Mouse (Mus musculus): Measurements from ENCODE around the gene Osbpl3.

The Osbpl3 gene

DNA sequence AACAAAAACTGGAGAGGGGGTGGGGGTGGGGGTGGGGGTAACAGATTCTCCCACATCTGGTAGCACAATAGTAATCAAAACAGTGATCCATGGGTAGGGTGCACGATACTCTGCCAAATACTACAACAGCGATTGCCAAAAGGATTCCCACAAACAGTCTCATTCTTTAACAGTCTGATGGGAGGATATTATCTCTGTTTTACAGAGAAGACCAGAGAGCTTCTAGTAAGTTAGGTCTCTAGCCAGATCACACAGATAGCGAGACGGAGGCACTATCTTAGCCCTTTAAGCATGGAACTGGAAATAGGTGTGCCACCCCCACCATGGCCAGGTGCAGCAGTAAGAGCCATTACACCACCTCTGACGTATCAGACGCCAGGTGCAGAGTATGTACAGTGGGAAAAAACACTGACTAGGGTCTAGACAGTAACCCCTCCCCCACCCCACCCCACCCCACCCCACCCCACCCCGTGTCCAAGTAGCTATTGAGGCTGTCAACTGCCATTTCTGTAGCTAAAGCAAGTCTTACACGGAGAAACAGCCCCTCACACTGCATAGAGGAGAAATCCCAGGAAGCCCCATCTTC, 84.4 kb downstream of the Osbpl3 start:
- in situ Hi-C loops (cut with MboI) = no loop called here

- in situ Hi-C loops (cut with MboI) = no loop called here
Observed at GRCm38 (mm10) chr6:50368502-50369292, 87.3 kb downstream of the Osbpl3 start.

- in situ Hi-C loops (cut with MboI) = no loop called here
Observed at GRCm38 (mm10) chr6:50367836-50368235, 88.2 kb downstream of the Osbpl3 start.

- in situ Hi-C loops (cut with MboI) = no loop called here
Observed at GRCm38 (mm10) chr6:50366724-50367123, 89.3 kb downstream of the Osbpl3 start.

- in situ Hi-C loops (cut with MboI) = no loop called here
Observed at GRCm38 (mm10) chr6:50366319-50366718, 89.7 kb downstream of the Osbpl3 start.

- in situ Hi-C loops (cut with MboI) = no loop called here
Observed at GRCm38 (mm10) chr6:50364364-50364763, 91.6 kb downstream of the Osbpl3 start.

DNA sequence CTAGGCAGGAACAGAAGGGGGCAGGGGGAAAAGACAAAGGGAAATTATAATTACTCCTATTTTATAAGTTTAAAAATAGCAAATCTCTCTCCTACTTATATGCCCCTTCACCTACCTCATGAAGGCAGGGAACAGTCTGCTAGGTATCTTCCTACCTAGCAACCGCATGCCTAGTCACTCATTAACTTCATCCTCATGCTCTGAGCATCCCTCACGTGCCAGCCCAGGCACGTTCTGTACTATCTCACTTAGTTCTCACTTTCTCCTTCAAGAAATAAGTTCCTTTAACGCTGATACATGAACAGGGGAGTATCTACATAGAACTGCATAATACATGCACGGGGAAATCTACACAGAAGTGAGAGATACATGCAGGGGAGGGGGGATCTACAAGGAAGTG, 92.6 kb downstream of the Osbpl3 start:
- in situ Hi-C loops (cut with MboI) = no loop called here

DNA sequence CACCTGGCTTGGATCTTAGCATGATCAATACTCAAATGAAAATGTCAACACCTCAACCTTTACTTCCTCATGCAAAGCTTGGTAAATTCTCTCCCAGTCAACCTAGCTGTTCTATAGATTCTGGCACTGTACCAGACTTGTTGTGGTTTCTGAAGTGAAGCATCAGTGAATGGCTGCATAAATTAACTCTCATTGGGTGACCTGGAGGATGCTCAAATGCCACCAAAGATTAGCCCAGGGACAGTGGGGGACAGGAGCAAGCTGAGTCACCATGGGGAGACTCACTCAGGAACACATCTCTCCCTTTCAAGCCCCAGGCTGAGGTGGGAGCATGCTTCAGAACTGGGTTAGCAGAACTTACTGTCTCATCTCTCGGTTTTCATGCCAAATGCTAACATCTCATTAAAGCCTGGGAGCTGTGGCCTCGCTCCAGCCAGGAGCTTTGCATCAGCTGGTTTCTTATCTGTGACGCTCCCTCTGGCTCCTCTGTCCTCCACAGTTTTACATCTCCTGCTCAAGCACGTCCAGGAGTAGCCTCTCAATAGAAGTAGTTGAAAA, 93.2 kb downstream of the Osbpl3 start:
- in situ Hi-C loops (cut with MboI) = no loop called here

- in situ Hi-C loops (cut with MboI) = no loop called here
Observed at GRCm38 (mm10) chr6:50362196-50362595, 93.8 kb downstream of the Osbpl3 start.

DNA sequence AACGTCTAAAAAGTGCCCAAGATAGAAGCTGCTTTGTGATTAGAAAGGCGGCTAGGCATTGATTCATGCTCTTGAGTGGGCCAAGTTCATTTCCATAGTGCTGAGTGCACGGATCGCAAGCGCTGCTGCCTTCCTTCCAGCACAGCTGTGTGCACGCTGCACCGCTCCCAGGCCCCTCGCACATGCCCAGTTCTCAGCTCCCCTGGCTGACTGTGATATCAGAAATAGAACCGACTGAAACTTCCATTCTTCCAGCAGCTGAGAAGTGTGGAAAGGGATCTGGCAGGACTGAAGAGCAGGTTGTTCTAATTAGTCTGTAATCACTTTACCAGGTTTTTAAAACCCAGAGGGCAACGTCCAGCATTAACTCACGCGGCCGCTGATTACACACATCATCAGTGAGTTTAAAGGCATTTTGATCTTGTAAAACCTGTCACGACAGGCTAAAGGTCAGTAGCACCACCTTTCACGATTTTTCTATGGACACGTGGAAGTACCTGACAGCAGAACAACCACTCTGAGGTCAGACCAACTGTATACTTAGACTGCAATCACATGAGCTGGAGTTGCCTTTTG, 97.8 kb downstream of the Osbpl3 start:
- in situ Hi-C loops (cut with MboI) = no loop called here

DNA sequence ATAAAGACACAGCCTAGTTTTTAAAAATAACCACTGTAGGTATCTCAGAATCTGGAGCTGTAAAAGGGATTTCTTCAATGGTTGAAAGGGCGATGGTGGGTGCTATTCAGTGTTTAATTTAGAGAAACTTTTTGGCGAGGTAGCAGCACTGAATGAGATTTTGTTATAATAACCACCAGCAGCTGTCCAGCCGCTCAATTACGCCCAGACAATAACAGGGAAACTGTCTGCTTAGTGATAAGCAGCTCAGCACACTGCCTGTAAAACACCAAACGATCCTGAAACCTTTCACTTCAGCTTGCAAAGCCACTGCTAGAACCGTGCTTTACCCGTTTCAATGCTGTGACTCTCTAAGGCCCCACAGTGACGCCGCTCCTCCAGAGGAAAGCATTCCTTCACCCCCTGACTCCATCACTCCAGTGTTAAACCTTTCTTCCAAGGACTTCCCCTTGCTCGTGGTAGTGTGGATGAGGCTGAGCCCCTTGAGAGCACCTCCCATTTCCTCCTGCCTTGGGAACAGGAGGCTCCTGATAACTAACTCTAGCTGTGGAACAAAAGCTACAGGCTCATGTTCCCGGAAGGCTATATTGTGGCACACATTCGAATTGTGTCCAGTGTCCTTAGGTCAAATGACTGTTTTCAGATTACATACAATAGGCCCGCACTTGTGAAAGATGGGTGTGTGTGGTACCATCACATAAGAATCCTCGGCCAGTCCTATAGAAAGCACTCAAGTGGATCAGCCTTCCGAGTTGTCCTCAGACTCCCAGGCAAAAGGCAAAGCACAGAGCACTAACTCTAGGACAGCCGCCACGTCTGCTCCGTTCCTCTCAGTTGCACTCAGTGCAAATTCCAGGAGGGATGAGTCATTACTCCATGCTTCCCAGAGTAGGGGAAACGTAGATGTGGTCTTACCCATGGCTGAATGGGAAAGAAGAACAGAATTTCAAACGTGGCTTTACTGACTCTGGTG, 101.0 kb downstream of the Osbpl3 start:
- in situ Hi-C loops (cut with MboI) = no loop called here

DNA sequence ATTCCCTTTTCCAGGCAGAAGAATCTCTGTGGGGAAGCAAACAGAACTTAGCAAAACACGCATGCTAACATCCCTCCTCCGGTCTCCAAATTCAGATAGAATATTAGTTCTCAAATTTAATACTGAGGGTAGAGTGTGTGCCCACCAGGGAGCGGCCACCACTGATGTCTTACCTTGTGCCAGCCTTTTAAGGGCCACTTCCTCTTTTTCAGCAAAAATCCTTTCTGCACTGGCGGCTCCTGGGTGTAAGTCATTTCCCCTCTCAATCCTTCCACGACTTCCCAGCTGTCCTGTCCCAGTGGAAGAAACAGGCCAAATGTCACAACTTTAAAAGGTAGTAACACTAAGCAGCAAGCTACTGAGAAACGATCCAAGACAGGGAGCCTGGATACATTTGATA, 103.2 kb downstream of the Osbpl3 start:
- in situ Hi-C loops (cut with MboI) = no loop called here

- in situ Hi-C loops (cut with MboI) = no loop called here
Observed at GRCm38 (mm10) chr6:50350911-50351310, 105.1 kb downstream of the Osbpl3 start.

- in situ Hi-C loops (cut with MboI) = no loop called here
Observed at GRCm38 (mm10) chr6:50348619-50349018, 107.4 kb downstream of the Osbpl3 start.

- in situ Hi-C loops (cut with MboI) = no loop called here
Observed at GRCm38 (mm10) chr6:50346204-50346603, 109.8 kb downstream of the Osbpl3 start.

DNA sequence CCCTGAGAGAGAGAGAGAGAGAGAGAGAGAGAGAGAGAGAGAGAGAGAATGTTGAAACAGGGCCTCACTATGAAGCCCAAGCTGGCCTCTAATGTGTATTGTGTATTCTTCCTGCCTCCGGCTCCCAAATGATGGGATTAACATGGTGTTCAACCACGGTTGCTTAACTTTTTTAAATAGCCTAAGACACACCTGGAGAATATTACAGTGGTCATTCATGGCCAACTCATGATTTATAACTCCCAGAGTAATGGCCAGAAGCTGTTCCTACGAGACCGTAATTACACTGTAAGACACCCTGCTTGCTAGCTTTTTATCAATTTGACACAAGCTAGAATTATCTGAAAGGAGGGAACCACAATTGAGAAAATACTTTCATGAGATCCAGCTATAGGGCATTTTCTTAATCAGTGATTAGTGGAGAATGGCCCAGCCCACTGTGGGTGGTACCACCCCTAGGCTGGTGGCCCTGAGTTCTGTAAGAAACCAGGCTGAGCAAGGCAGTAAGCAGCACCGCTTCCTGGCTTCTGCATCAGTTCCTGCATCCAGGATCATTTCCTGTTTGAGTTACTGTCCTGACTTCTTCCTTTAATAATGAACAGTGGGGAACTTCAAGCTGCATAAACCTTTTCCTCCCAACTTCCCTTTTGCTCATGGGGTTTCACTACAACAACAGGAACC, 115.6 kb downstream of the Osbpl3 start:
- in situ Hi-C loops (cut with MboI) = no loop called here

DNA sequence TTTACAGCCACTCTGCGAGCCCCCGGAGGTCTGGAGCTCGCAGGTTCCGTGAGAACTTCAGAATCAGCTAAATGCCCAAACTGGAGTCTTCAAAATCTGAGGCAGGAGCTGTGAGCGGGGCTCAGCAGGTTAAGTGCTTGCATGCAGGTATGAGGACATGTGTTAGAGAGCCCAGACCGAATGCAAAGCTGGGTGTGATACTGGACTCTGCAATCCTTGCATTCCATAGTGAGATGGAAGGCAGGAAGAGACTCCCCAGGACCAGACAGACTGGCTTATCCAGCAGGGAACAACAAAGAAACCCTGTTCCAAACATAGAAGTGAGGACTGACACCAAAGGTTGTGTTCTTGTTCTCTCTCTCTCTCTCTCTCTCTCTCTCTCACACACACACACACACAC, 118.6 kb downstream of the Osbpl3 start:
- in situ Hi-C loops (cut with MboI) = no loop called here

DNA sequence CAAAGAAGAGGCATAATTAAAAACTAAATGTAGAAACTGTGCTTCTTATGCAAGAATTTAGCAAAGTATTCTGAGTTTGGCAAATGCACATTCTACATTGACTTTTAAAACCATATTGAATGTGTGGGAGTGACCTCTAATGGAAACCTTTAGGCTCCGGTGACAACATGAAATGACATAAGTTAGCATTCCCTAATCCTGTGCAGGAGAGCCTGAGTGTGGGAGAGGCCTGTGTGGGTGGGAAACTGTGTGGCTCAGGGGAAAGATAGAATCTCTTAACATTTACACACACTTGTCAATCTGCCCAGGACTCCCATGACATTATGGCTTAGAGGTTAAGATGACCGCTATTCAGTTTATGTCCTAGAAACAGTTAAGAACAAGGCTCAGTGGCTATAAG, 119.6 kb downstream of the Osbpl3 start:
- in situ Hi-C loops (cut with MboI) = no loop called here

GRCm38 (mm10) chr6:50334846-50335821, 120.9 kb downstream of the Osbpl3 start:
- in situ Hi-C loops (cut with MboI) = no loop called here

GRCm38 (mm10) chr6:50333346-50333745, 122.7 kb downstream of the Osbpl3 start:
- in situ Hi-C loops (cut with MboI) = no loop called here

All from mature B cell (primary cell).